Mouse (Mus musculus): ENCODE measurements around the gene Optn.

- no peak for TF ChIP-seq GATA1 (IDR thresholded peaks at IDR 0.05; ENCODE audit: low read length)
- no peak for TF ChIP-seq TAL1 (IDR thresholded peaks at IDR 0.05; ENCODE audit: low read length)
These were observed 26.5 kb downstream of the Optn start for GRCm38 (mm10) chr2:5037390-5037789.

Measured in erythroblast, embryonic 14.5 days (primary cell).